Mouse (Mus musculus) lung, postnatal 0 days (tissue): ENCODE measurements around the gene Dffa. TPM values are rescaled to one million over a fixed set of nuclear protein-coding genes. Genes with fewer than 3 reads are reported as not detected.
A peak's percentile ranks its signal among the peaks of the same experiment; 100 is the strongest.

Experiments used
- ATAC-seq: fragments of 200-750 bp; cut with Nextera tagmentation; 2 replicates; pipeline ENCODE4 v1.8.0; 2017; ENCODE audit warnings: moderate library complexity
- DNase-seq: peaks from one replicate; pipeline ENCODE4 v3.0.0-alpha.2; 2016; ENCODE audit warnings: low spot score
- H3K27ac ChIP-seq: fragments of 300-500 bp; sonication (generic); 2 replicates; pipeline ENCODE4 v1.5.1; 2014; ENCODE audit warnings: antibody characterized with exemption, mild to moderate bottlenecking, low read length, mixed read lengths
- H3K27me3 ChIP-seq: fragments of 300-500 bp; sonication (generic); replicated peaks from 2 replicates; pipeline ENCODE4 v1.6.1; 2014; ENCODE audit warnings: low read length, mixed read lengths; ENCODE audit not compliant: insufficient read depth
- H3K36me3 ChIP-seq: fragments of 300-500 bp; sonication (generic); 2 replicates; pipeline ENCODE4 v1.6.1; 2014; ENCODE audit warnings: low read length, mixed read lengths; ENCODE audit not compliant: insufficient read depth
- H3K4me1 ChIP-seq: fragments of 300-500 bp; sonication (generic); 2 replicates; pipeline ENCODE4 v1.6.1; 2014; ENCODE audit warnings: antibody characterized with exemption, low read depth, low read length, mixed read lengths; ENCODE audit not compliant: insufficient read depth
- H3K4me2 ChIP-seq: fragments of 300-500 bp; sonication (generic); replicated peaks from 2 replicates; pipeline ENCODE4 v1.6.1; 2014; ENCODE audit warnings: low read depth, mild to moderate bottlenecking, low read length, moderate library complexity, mixed read lengths
- H3K4me3 ChIP-seq: fragments of 300-500 bp; sonication (generic); 2 replicates; pipeline ENCODE4 v1.5.1; 2014; ENCODE audit warnings: low read depth, low read length
- H3K9ac ChIP-seq: fragments of 300-500 bp; sonication (generic); replicated peaks from 2 replicates; pipeline ENCODE4 v1.6.1; 2014; ENCODE audit warnings: low read depth, mild to moderate bottlenecking
- H3K9me3 ChIP-seq: fragments of 300-500 bp; sonication (generic); 2 replicates; pipeline ENCODE4 v1.6.1; 2016; ENCODE audit warnings: low read length, mixed read lengths
- CTCF ChIP-seq: IDR thresholded peaks from 2 replicates; pipeline ENCODE4 v1.5.1; 2016; ENCODE audit warnings: antibody characterized with exemption, mild to moderate bottlenecking
- EP300 ChIP-seq: IDR thresholded peaks from 2 replicates; pipeline ENCODE4 v1.6.1; 2016; ENCODE audit warnings: antibody characterized with exemption, mild to moderate bottlenecking, control low read depth
- WGBS: fragments of 180-500 bp; shearing (Covaris S2); extraction: QIAGEN DNeasy Blood & Tissue Kit; methylation state at CpG from one replicate; pipeline ENCODE4 v1.1.7; 2014; 5-methylcytosine and 5-hydroxymethylcytosine counted together
- polyA plus RNA-seq: library from polyadenylated mRNA; unstranded; fragments of >200 nt; fragmentation: Nextera tagmentation; extraction: Ambion mirVana; gene quantifications from 2 replicates; pipeline ENCODE4 v1.2.1, GENCODE M21; 2015

Gene Dffa
- polyA plus RNA-seq, 1 experiment from 2014 or later: 21.5 TPM

DNA sequence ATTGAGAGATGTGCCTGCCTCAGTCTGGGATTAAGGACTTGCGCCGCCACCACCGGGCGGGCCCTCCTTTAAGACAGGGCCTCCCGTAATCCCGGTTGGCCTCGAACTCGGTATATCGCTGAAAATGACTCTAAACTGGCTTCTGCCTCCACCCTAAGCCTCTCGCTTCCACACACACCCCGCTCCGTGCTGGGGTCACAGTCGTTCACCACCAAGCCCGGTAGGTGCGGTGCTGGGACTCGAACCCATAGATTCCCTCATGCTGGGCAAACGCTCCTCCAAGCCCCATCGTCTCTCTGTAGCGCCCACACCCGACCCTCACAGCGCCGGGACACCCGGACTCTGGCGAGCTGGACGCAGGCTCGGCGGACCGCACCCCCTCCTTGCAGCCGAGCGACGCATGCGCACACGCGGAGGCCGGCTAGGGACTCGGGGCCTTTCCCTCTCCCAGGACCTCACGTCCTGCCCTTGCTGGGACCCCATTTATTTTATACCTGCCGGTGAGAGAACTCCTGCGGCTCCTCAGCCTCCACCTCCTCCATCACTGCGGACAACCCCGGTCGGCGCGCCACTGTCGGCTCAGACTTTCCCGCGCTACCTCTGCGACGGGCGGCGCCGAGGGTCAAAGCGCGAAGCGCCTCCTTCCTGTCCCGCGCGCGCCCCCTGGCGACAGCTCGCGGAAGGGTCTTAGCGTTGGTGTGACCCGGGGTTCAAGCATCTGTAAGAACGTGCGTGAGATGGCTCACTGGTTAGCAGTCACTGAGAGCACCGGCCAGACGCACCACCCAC, 33.2 kb downstream of the Dffa start, which contains the start of gene Cenps:
TSS of gene Cenps (minus strand) at position 648 of the 789 bp plus-strand sequence.
- peak within 1 kb of the TSS; percentile 57 for H3K4me3 ChIP-seq
- TF ChIP-seq CTCF (peak; percentile 98), EP300 (no peak)
- DNase-seq (peak; percentile 93), ATAC-seq (peak; percentile 91)
- H3K9me3 ChIP-seq: no peaks in the 10 kb centered on the region
- 1% methylated on average over 67 of the region's 68 CpGs for WGBS
- peak within 1 kb of the TSS; percentile 29 for H3K27ac ChIP-seq
- peak within 1 kb of the TSS; percentile 30; the same call in 1 of the 2 replicates for H3K9ac ChIP-seq
- H3K27me3 ChIP-seq: no peaks in the 10 kb centered on the region
- H3K4me2 ChIP-seq: peak within 1 kb of the TSS; percentile 59
- H3K36me3 ChIP-seq: no peaks in the 10 kb centered on the region
- no peaks in the 10 kb centered on the region for H3K4me1 ChIP-seq

DNA sequence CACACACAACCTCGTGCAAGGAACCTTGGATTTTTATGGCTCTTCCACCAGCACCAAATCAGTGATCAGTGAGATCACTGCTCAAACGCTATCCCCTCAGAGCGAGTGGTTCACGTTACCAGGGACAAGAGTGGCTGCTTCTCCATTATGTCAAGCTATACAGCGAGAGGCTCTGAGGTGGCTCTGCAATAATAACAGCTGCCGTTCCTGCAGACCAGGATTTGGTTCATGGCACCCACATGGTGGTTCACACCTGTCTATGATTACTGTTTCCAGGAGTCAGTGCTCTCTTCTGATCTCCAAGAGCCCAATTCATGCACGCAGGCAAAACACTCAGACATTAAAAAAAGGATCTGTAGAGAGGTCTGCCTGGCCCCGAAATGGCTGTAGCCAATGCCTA, 34.6 kb downstream of the Dffa start:
- Histone ChIP-seq H3K27me3 (no peaks in the 10 kb centered on the region), H3K36me3 (no peaks in the 10 kb centered on the region), H3K9ac (no peak overlapping the region), H3K4me3 (no peak overlapping the region), H3K9me3 (no peaks in the 10 kb centered on the region), H3K27ac (no peak overlapping the region), H3K4me2 (no peak overlapping the region), H3K4me1 (no peaks in the 10 kb centered on the region)
- DNase-seq: no peak
- TF ChIP-seq EP300 (no peak), CTCF (no peak)
- ATAC-seq: no peak
- 74% methylated on average over 8 of the region's 8 CpGs for WGBS

DNA sequence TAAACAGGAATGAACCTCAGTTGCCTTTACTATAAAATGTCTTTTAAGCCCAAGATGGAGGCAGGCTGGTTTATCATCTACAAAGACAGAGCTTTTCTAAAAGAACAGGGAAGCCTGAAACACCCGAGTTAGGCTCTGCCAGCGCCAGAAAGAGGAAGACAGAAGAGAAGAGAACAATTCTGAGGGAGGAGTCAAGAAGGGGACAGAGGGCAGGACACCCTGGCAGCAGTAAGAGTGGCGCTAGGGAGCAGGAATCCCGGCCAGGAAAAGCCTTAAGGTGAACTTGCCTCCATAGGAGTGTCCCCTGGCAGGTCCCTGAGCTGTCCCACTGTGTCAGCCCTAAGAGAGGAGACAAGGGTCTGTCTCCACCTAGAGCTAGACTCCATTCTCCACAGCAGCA, 39.6 kb downstream of the Dffa start:
- WGBS: 18% methylated on average over 4 of the region's 4 CpGs

DNA sequence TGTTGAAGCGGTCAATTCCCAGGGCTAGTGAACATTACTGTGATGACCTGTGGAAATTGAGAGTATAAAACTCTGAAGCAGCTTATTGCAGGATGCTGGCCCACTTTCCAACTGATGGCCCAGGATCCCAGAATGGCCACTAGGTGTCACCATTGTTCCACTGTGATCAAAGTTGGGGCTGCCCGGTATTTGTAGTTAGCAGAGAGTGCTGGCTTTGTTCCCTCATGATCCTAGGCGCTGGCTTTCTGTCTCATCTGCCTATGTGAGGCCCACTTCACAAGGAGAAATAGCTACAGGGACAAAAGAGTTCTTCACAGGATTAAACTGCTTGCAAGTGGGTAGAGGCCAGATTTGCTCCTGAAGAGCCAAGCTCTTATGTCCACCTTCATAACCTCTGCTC, 40.5 kb downstream of the Dffa start:
- TF ChIP-seq CTCF (peak; percentile 98), EP300 (no peak)
- WGBS: 3% methylated on average over 3 of the region's 3 CpGs
- peak; percentile 91 for DNase-seq
- no peaks in the 10 kb centered on the region for H3K4me1 ChIP-seq
- H3K9me3 ChIP-seq: no peaks in the 10 kb centered on the region
- H3K4me3 ChIP-seq: no peak overlapping the region
- no peaks in the 10 kb centered on the region for H3K36me3 ChIP-seq
- peak; percentile 84 for ATAC-seq
- no peaks in the 10 kb centered on the region for H3K27me3 ChIP-seq
- H3K27ac ChIP-seq: no peak overlapping the region
- no peak overlapping the region for H3K4me2 ChIP-seq
- no peak overlapping the region for H3K9ac ChIP-seq

More for the DNA sequence above, 39.6 kb downstream of the Dffa start:
- ATAC-seq (no peak), DNase-seq (no peak)
- H3K9me3 ChIP-seq: no peaks in the 10 kb centered on the region
- no peaks in the 10 kb centered on the region for H3K36me3 ChIP-seq
- no peaks in the 10 kb centered on the region for H3K4me1 ChIP-seq
- no peak overlapping the region for H3K27ac ChIP-seq
- H3K4me3 ChIP-seq: no peak overlapping the region
- no peak for TF ChIP-seq CTCF
- no peak for TF ChIP-seq EP300
- no peak overlapping the region for H3K4me2 ChIP-seq
- H3K9ac ChIP-seq: no peak overlapping the region
- no peaks in the 10 kb centered on the region for H3K27me3 ChIP-seq

DNA sequence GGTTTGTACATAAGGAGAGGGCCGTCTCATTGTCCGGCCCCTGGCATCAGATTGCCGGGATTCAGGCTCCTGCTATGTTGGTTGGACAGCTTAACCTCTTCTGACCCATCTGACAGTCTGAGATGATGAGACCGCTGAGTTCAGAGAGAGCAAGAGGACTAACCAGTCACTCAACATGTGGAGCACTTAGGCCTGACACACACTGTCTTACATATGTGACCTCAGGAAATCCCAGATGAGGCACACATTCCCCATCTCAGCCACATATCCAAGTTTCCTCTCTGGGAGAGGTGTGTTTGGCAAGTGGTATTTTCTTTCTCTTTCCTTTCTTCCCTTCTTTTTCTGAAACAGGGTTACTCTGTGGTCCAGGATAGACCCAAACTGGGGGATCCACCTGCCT, 41.2 kb downstream of the Dffa start:
- DNase-seq (no peak), ATAC-seq (no peak)
- no peaks in the 10 kb centered on the region for H3K4me1 ChIP-seq
- TF ChIP-seq EP300 (no peak), CTCF (no peak)
- no peak overlapping the region for H3K4me2 ChIP-seq
- WGBS: 76% methylated on average over 4 of the region's 4 CpGs
- H3K9me3 ChIP-seq: no peaks in the 10 kb centered on the region
- H3K9ac ChIP-seq: no peak overlapping the region
- no peak overlapping the region for H3K27ac ChIP-seq
- no peaks in the 10 kb centered on the region for H3K27me3 ChIP-seq
- no peak overlapping the region for H3K4me3 ChIP-seq
- H3K36me3 ChIP-seq: no peaks in the 10 kb centered on the region

DNA sequence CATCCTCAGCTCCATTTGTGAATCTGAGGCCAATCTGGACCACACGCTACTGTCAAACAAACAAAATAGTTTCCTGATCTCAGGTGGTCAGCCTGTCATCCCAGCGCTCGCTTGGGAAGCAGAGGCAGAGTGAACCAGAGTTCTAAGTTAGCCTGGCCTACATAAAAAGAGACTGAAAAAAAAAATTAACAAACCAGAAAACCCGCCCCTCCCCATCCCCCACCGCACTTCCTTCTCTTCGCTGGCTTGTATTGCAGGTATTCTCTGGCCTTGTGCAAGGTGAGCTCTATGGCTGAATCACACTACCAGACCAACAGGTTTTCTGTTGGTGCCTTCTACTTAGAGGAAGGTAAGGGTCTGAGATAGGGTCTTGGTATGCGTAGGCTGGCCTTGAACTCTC, 43.6 kb downstream of the Dffa start:
- WGBS: 60% methylated on average over 7 of the region's 7 CpGs
- peak; percentile 38; the same call in 1 of the 2 replicates for ATAC-seq
- TF ChIP-seq EP300: no peak
- no peak for TF ChIP-seq CTCF

More for the DNA sequence above, 43.6 kb downstream of the Dffa start:
- H3K9me3 ChIP-seq: no peaks in the 10 kb centered on the region
- H3K36me3 ChIP-seq: peaks cover 7% of the 10 kb centered on the region; the same call in 1 of the 2 replicates
- DNase-seq: peak; percentile 37
- H3K27me3 ChIP-seq: no peaks in the 10 kb centered on the region
- H3K4me1 ChIP-seq: no peaks in the 10 kb centered on the region
- H3K9ac ChIP-seq: no peak overlapping the region
- H3K4me2 ChIP-seq: no peak overlapping the region
- no peak overlapping the region for H3K27ac ChIP-seq
- no peak overlapping the region for H3K4me3 ChIP-seq
